Mouse (Mus musculus) liver, embryonic 16.5 days (tissue): ENCODE measurements around the gene Supt4a. TPM values are rescaled to one million over a fixed set of nuclear protein-coding genes. Genes with fewer than 3 reads are reported as not detected.
A peak's percentile ranks its signal among the peaks of the same experiment; 100 is the strongest.

Experiments used
- ATAC-seq: fragments of 200-750 bp; cut with Nextera tagmentation; 2 replicates; pipeline ENCODE4 v1.8.0; 2017; ENCODE audit warnings: low read depth, mild to moderate bottlenecking, moderate number of reproducible peaks, moderate library complexity
- H3K27ac ChIP-seq: fragments of 300-500 bp; sonication (generic); 2 replicates; pipeline ENCODE4 v1.5.1; 2014; ENCODE audit warnings: mild to moderate bottlenecking, low read length
- H3K27me3 ChIP-seq: fragments of 300-500 bp; sonication (generic); 2 replicates; pipeline ENCODE4 v1.6.1; 2014; ENCODE audit warnings: low read depth, low read length, mixed read lengths; ENCODE audit not compliant: control insufficient read depth, insufficient read depth
- H3K36me3 ChIP-seq: fragments of 300-500 bp; sonication (generic); 2 replicates; pipeline ENCODE4 v1.6.1; 2014; ENCODE audit warnings: mild to moderate bottlenecking; ENCODE audit not compliant: control insufficient read depth, insufficient read depth
- H3K4me1 ChIP-seq: fragments of 300-500 bp; sonication (generic); 2 replicates; pipeline ENCODE4 v1.6.1; 2014; ENCODE audit warnings: low read depth, low read length, mixed read lengths; ENCODE audit not compliant: control insufficient read depth
- H3K4me2 ChIP-seq: fragments of 300-500 bp; sonication (generic); 2 replicates; pipeline ENCODE4 v1.6.1; 2014; ENCODE audit warnings: low read depth, low read length, mixed read lengths
- H3K4me3 ChIP-seq: fragments of 300-500 bp; sonication (generic); 2 replicates; pipeline ENCODE4 v1.5.1; 2014; ENCODE audit warnings: low read depth, mild to moderate bottlenecking, low read length
- H3K9ac ChIP-seq: fragments of 300-500 bp; sonication (generic); 2 replicates; pipeline ENCODE4 v1.6.1; 2014; ENCODE audit warnings: low read depth, low read length
- H3K9me3 ChIP-seq: fragments of 300-500 bp; sonication (generic); replicated peaks from 2 replicates; pipeline ENCODE4 v1.6.1; 2016; ENCODE audit warnings: low read length; ENCODE audit not compliant: control insufficient read depth
- WGBS: fragments of 180-500 bp; shearing (Covaris S2); extraction: QIAGEN DNeasy Blood & Tissue Kit; methylation state at CpG from one replicate; pipeline ENCODE4 v1.1.7; 2014; ENCODE audit not compliant: insufficient replicate concordance; 5-methylcytosine and 5-hydroxymethylcytosine counted together
- polyA plus RNA-seq: library from polyadenylated mRNA; unstranded; fragments of >200 nt; fragmentation: Nextera tagmentation; extraction: Ambion mirVana; gene quantifications from 2 replicates; pipeline ENCODE4 v1.2.1, GENCODE M21; 2015

Supt4a gene
- polyA plus RNA-seq, 1 experiment from 2014 or later, result 180 TPM

- Histone ChIP-seq H3K4me1 (peaks cover 46% of the 10 kb centered on the region), H3K27ac (peak overlapping the region; percentile 69), H3K9ac (no peak overlapping the region), H3K36me3 (no peaks in the 10 kb centered on the region), H3K4me2 (peak overlapping the region; percentile 19), H3K4me3 (no peak overlapping the region), H3K27me3 (no peaks in the 10 kb centered on the region), H3K9me3 (no peaks in the 10 kb centered on the region)
- 45% methylated on average over 5 of the region's 5 CpGs for WGBS
- ATAC-seq, result peak; percentile 57
Measured at GRCm38 (mm10) chr11:87703654-87704053, 33.7 kb upstream of the Supt4a start.

GRCm38 (mm10) chr11:87704289-87704688 lies 33.1 kb upstream of the Supt4a start:
- no peaks in the 10 kb centered on the region for H3K27me3 ChIP-seq
- no peak overlapping the region for H3K4me2 ChIP-seq
- H3K4me3 ChIP-seq, result no peak overlapping the region
- H3K4me1 ChIP-seq, result peaks cover 49% of the 10 kb centered on the region
- no peaks in the 10 kb centered on the region for H3K36me3 ChIP-seq
- WGBS, result 69% methylated on average over 9 of the region's 9 CpGs
- peak overlapping the region; percentile 69 for H3K27ac ChIP-seq
- no peak overlapping the region for H3K9ac ChIP-seq
- no peaks in the 10 kb centered on the region for H3K9me3 ChIP-seq
- peak; percentile 45; the same call in 1 of the 2 replicates for ATAC-seq

GRCm38 (mm10) chr11:87707570-87707969 lies 29.8 kb upstream of the Supt4a start:
- Histone ChIP-seq H3K4me1 (peaks cover 61% of the 10 kb centered on the region), H3K27ac (no peak overlapping the region)

GRCm38 (mm10) chr11:87708979-87709378 lies 28.4 kb upstream of the Supt4a start:
- Histone ChIP-seq H3K36me3 (no peaks in the 10 kb centered on the region), H3K27me3 (no peaks in the 10 kb centered on the region), H3K9me3 (no peaks in the 10 kb centered on the region), H3K4me1 (peaks cover 50% of the 10 kb centered on the region), H3K4me3 (no peak overlapping the region), H3K4me2 (no peak overlapping the region), H3K27ac (no peak overlapping the region), H3K9ac (no peak overlapping the region)
- 70% methylated on average over 5 of the region's 5 CpGs for WGBS
- ATAC-seq, result no peak

More at GRCm38 (mm10) chr11:87707570-87707969, 29.8 kb upstream of the Supt4a start:
- Histone ChIP-seq H3K9me3 (no peaks in the 10 kb centered on the region), H3K4me3 (no peak overlapping the region), H3K36me3 (no peaks in the 10 kb centered on the region), H3K27me3 (no peaks in the 10 kb centered on the region), H3K9ac (no peak overlapping the region), H3K4me2 (no peak overlapping the region)
- ATAC-seq, result no peak
- 67% methylated on average over 8 of the region's 8 CpGs for WGBS

GRCm38 (mm10) chr11:87709513-87710261 lies 27.7 kb upstream of the Supt4a start:
- Histone ChIP-seq H3K4me3 (peak overlapping the region; percentile 36), H3K9ac (0 out of 2 replicates have a peak overlapping the region, but pooled peaks have one; percentile 16), H3K36me3 (no peaks in the 10 kb centered on the region), H3K4me2 (peak overlapping the region; percentile 55), H3K27ac (no peak overlapping the region), H3K27me3 (no peaks in the 10 kb centered on the region), H3K4me1 (peaks cover 43% of the 10 kb centered on the region), H3K9me3 (no peaks in the 10 kb centered on the region)
- WGBS, result 10% methylated on average over 21 of the region's 21 CpGs
- no peak for ATAC-seq

- Histone ChIP-seq H3K9ac (no peak overlapping the region), H3K4me3 (no peak overlapping the region), H3K4me1 (peaks cover 41% of the 10 kb centered on the region), H3K27me3 (no peaks in the 10 kb centered on the region), H3K4me2 (peak overlapping the region; percentile 55), H3K36me3 (no peaks in the 10 kb centered on the region), H3K9me3 (no peaks in the 10 kb centered on the region), H3K27ac (no peak overlapping the region)
- no peak for ATAC-seq
- WGBS, result 54% methylated on average over 7 of the region's 7 CpGs
Measured at GRCm38 (mm10) chr11:87710262-87710615, 27.1 kb upstream of the Supt4a start.

GRCm38 (mm10) chr11:87712188-87712587 lies 25.2 kb upstream of the Supt4a start:
- Histone ChIP-seq H3K9me3 (no peaks in the 10 kb centered on the region), H3K4me1 (peaks cover 35% of the 10 kb centered on the region), H3K4me3 (no peak overlapping the region), H3K27ac (no peak overlapping the region), H3K9ac (no peak overlapping the region), H3K36me3 (no peaks in the 10 kb centered on the region), H3K4me2 (no peak overlapping the region), H3K27me3 (no peaks in the 10 kb centered on the region)
- ATAC-seq, result no peak
- WGBS, result 22% methylated on average over 4 of the region's 4 CpGs

- Histone ChIP-seq H3K4me3 (no peak overlapping the region), H3K36me3 (no peaks in the 10 kb centered on the region), H3K9ac (no peak overlapping the region), H3K27ac (no peak overlapping the region), H3K4me2 (no peak overlapping the region), H3K27me3 (no peaks in the 10 kb centered on the region), H3K4me1 (peaks cover 12% of the 10 kb centered on the region), H3K9me3 (no peaks in the 10 kb centered on the region)
- 73% methylated on average over 4 of the region's 4 CpGs for WGBS
- no peak for ATAC-seq
Measured at GRCm38 (mm10) chr11:87715999-87716398, 21.4 kb upstream of the Supt4a start.

- WGBS, result 62% methylated on average over 7 of the region's 7 CpGs
- ATAC-seq, result no peak
- no peak overlapping the region for H3K4me2 ChIP-seq
- H3K4me1 ChIP-seq, result peaks cover 6% of the 10 kb centered on the region
- H3K9ac ChIP-seq, result no peak overlapping the region
- no peaks in the 10 kb centered on the region for H3K27me3 ChIP-seq
- H3K9me3 ChIP-seq, result no peaks in the 10 kb centered on the region
- H3K27ac ChIP-seq, result no peak overlapping the region
- no peaks in the 10 kb centered on the region for H3K36me3 ChIP-seq
- H3K4me3 ChIP-seq, result no peak overlapping the region
Measured at GRCm38 (mm10) chr11:87719526-87719925, 17.8 kb upstream of the Supt4a start.
